Mouse (Mus musculus): ENCODE measurements at regions not wholly inside any gene's neighbourhood (a gene's known extent, or its start where the extent isn't known, plus 50 kb on each side); places are given as distances from the start of the nearest gene placed in this dataset.

GRCm38 (mm10) chr12:70715836-70716235, 109.5 kb upstream of the Frmd6 start:
- TF ChIP-seq EP300 (IDR thresholded peaks at IDR 0.05) = no peak
- no peak for TF ChIP-seq CTCF (IDR thresholded peaks at IDR 0.05)
